Mouse (Mus musculus): ENCODE results near the gene Pdcd2l. TPM values are rescaled to one million over a fixed set of nuclear protein-coding genes. Genes with fewer than 3 reads are reported as not detected.

Pdcd2l gene
- 39.1 and 39.2 TPM in 2 replicates for polyA plus RNA-seq (2016; fragmentation: Nextera tagmentation; extraction: Ambion mirVana)

DNA sequence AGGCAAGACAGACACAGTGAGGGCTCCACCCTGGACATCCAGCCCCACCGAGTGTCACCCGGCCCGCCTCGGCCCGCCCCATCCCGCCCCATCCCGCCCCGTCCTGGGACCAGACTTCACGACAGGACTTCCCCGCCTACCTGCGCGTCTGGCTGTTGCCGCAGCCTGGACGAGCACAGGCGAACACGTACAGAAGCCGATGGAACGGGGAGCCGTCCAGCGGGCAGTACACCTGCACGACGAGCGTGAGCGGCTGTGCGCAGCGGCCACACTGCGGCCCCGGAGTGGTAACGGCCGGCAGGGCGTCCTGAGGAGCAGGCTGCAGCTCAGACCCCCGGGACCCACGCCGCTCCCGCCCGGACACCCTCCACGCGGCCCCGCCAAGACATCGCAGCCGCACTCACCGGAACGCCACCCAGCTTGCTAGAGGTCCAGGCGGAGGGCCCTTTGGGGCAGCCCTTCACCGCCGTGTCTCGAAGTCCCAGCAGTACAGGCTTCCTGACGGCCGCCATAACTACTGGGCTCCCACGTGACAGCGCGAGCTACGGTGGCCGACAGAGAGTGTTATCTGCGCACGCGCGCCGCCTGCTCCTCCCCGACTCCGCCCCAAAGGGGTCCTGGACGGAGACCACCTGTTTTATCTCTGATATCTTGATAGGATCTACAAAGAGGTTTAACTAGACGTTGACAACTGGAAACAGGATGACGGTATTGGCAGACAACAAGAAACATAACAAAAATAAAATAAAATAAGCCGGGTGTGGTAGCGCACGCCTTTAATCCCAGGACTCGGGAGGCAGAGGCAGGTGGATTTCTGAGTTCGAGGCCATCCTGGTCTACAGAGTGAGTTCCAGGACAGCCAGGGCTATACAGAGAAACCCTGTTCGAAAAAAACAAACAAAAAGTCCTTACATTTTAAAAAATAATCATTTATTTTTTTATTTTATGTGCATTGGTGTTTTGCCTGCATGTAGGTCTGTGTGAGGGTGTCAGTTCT lies at the start of gene Pdcd2l:
Gene Pdcd2l, minus strand, starts transcription at position 530 of the 997 bp plus-strand sequence.
- peaks cover 15% of the 10 kb centered on the region for H3K4me1 ChIP-seq
- H3K9me3 ChIP-seq (replicated peaks): no peaks in the 10 kb centered on the region
- 2% methylated on average over 69 of the region's 70 CpGs for WGBS (ENCODE audit: insufficient replicate concordance)
- peak within 1 kb of the TSS; percentile 86 for H3K27ac ChIP-seq
- peak; percentile 92 for ATAC-seq
- peaks cover 37% of the 10 kb centered on the region for H3K36me3 ChIP-seq
- peak within 1 kb of the TSS; percentile 85 for H3K4me2 ChIP-seq
- no peaks in the 10 kb centered on the region for H3K27me3 ChIP-seq (replicated peaks)
- H3K4me3 ChIP-seq: peak within 1 kb of the TSS; percentile 99
- H3K9ac ChIP-seq: peak within 1 kb of the TSS; percentile 91

DNA sequence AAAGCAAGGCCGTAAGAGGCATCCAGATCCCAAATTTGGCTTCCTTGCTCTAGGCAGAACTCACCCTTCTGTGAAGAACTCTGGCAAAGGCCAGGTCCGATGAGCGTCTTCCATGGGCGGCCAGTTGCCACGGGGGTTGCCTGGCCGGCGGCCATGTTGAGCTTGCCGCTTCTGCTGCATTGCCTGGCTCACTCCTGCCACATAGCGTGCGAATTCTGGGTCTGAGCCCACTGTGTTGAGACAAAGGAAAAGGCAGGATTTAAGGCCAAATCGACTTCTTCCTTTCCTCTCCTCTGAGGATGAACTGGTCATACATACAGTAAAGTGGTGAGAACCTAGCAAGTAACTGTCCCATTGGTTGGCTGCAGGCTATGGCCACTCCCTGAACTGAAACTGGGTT lies 45.7 kb upstream of the Pdcd2l start:
- no peaks in the 10 kb centered on the region for H3K27me3 ChIP-seq (replicated peaks)
- H3K9me3 ChIP-seq (replicated peaks): no peaks in the 10 kb centered on the region
- no peak overlapping the region for H3K4me2 ChIP-seq
- H3K4me3 ChIP-seq: no peak overlapping the region
- no peak for ATAC-seq
- H3K27ac ChIP-seq: no peak overlapping the region
- peaks cover 90% of the 10 kb centered on the region for H3K36me3 ChIP-seq
- WGBS (ENCODE audit: insufficient replicate concordance): 92% methylated on average over 11 of the region's 11 CpGs
- H3K9ac ChIP-seq: no peak overlapping the region
- H3K4me1 ChIP-seq: no peaks in the 10 kb centered on the region

DNA sequence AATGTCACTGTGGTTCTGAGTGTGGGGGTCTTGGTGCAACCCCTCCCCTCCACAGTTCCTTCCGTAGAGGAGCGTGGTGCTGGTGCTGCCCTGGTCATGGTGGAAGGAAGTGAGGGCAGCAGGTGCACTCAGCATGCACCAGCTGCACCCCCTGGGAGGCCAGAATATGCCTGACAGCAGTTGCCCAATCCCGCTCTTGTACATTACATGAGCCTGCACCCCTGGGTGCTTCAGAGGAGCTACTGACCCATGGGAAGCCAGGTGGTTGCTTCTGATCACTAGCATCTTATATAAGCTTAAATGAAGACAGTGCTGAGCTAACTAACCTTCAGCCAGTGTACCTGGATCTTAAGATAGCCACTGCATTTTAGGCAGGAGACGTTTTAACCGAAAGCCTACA lies 41.6 kb upstream of the Pdcd2l start:
- Histone ChIP-seq H3K27ac (no peak overlapping the region), H3K4me1 (peaks cover 17% of the 10 kb centered on the region), H3K9ac (no peak overlapping the region), H3K4me2 (no peak overlapping the region), H3K9me3 (replicated peaks) (no peaks in the 10 kb centered on the region), H3K4me3 (no peak overlapping the region), H3K27me3 (replicated peaks) (no peaks in the 10 kb centered on the region), H3K36me3 (peaks cover 69% of the 10 kb centered on the region)
- no peak for ATAC-seq
- 86% methylated on average over 5 of the region's 5 CpGs for WGBS (ENCODE audit: insufficient replicate concordance)

DNA sequence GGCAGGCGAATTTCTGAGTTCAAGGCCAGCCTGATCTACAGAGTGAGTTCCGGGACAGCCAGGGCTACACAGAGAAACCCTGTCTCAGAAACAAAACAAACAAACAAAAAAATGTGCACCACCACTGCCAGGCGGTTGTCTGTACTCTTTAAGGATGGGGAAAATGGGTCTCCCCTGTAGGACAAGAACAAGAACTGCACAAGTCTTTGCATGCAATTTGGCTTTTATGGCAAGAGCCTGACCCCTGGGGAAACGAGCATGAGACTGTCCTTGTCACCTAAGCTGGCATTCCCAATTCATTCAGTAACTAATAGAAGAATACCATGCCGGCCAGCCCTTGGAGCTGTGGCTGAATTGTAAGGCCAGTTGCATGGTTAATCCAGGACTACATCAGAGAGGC lies 39.1 kb upstream of the Pdcd2l start:
- peaks cover 47% of the 10 kb centered on the region for H3K36me3 ChIP-seq
- no peak overlapping the region for H3K4me2 ChIP-seq
- no peak for ATAC-seq
- H3K9ac ChIP-seq: no peak overlapping the region
- WGBS (ENCODE audit: insufficient replicate concordance): 75% methylated on average over 5 of the region's 5 CpGs
- H3K27me3 ChIP-seq (replicated peaks): no peaks in the 10 kb centered on the region
- no peak overlapping the region for H3K4me3 ChIP-seq
- peaks cover 40% of the 10 kb centered on the region for H3K4me1 ChIP-seq
- no peaks in the 10 kb centered on the region for H3K9me3 ChIP-seq (replicated peaks)
- no peak overlapping the region; the same call in 1 of the 2 replicates for H3K27ac ChIP-seq

DNA sequence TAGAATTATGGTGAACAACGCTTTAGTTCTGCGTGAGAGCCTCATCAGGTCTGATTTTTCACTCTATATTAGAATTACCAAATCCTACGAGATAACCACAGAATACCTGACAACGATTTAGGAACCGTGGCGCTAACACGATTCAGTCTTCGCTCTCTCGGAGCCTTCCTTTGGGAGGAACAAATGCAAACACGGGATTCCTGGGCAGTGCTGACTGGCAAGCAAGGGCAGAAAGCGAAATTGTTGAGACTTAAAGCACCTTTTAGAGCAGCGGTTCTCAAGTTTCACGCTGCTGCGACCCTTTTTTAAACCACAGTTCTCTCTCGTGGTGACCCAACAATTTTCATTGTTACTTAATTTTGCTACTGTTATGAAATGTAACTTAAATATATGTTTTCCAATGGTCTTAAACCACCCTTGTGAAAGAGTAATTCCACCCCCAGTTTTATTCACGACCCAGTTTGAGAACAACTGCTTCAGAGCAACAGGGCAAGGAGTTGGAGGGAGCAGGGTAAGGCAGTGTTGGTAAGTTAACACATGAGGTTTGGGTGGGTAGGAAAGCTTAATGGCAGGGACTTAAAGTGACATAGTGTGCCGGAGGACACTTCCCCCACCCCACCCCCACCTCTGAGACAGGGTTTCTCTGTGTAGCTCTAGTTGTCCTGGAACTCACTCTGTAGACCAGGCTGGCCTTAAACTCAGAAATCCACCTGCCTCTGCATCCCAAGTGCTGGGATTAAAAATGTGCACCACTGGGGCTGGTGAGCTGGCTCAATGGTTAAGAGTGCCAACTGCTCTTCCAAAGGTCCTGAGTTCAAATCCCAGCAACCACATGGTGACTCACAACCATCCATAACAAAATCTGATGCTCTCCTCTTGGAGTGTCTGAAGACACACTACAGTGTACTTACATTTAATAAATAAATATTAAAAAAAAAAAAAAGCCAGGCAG lies 38.4 kb upstream of the Pdcd2l start:
- 3% methylated on average over 17 of the region's 17 CpGs for WGBS (ENCODE audit: insufficient replicate concordance)

DNA sequence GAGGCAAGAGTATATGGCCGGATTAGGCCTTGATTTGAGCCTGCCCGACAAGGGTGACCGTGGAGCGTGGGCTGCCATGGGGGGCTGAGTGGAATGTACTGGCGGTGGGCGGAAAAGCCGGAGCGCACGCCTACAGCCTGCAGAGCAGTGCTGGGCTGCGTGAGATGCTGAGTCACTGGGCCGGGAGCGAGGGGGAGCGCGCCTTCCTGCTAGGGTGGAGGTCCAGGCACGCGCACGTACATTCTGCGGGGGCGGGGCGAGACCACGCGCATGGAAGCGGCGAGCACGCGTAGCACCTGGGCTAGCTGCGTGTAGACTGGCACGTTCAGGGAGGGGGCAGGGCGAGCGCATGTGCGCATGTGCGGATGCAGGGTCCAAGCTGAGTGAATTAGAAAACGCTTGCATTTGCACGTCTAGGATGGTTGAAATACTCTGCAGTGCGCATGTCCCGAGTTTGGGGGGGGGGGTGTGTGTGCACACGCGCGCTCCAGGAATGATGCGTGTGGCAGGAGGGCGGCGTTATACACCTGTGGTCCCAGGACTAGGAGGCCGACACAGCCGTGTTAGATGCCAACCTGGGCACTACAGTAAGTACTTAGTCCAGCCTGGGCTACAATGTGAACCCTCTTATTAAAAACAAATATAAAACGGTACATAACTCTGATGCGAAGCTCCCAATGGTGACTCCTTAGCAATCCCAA lies 37.6 kb upstream of the Pdcd2l start:
- H3K27me3 ChIP-seq (replicated peaks): no peaks in the 10 kb centered on the region
- WGBS (ENCODE audit: insufficient replicate concordance): under 1% methylated on average over 46 of the region's 46 CpGs
- H3K4me2 ChIP-seq: peak overlapping the region; percentile 88
- peak overlapping the region; percentile 77 for H3K9ac ChIP-seq
- peaks cover 32% of the 10 kb centered on the region for H3K36me3 ChIP-seq
- peak overlapping the region; percentile 66 for H3K4me3 ChIP-seq
- peaks cover 51% of the 10 kb centered on the region for H3K4me1 ChIP-seq
- peak; percentile 89 for ATAC-seq
- no peaks in the 10 kb centered on the region for H3K9me3 ChIP-seq (replicated peaks)
- H3K27ac ChIP-seq: peak overlapping the region; percentile 89

More for the DNA sequence above, 38.4 kb upstream of the Pdcd2l start:
- peak overlapping the region; percentile 77 for H3K9ac ChIP-seq
- peaks cover 40% of the 10 kb centered on the region for H3K36me3 ChIP-seq
- peaks cover 44% of the 10 kb centered on the region for H3K4me1 ChIP-seq
- ATAC-seq: no peak
- H3K4me2 ChIP-seq: peak overlapping the region; percentile 88
- H3K4me3 ChIP-seq: peak overlapping the region; percentile 66
- no peaks in the 10 kb centered on the region for H3K9me3 ChIP-seq (replicated peaks)
- H3K27me3 ChIP-seq (replicated peaks): no peaks in the 10 kb centered on the region
- peak overlapping the region; percentile 89 for H3K27ac ChIP-seq

DNA sequence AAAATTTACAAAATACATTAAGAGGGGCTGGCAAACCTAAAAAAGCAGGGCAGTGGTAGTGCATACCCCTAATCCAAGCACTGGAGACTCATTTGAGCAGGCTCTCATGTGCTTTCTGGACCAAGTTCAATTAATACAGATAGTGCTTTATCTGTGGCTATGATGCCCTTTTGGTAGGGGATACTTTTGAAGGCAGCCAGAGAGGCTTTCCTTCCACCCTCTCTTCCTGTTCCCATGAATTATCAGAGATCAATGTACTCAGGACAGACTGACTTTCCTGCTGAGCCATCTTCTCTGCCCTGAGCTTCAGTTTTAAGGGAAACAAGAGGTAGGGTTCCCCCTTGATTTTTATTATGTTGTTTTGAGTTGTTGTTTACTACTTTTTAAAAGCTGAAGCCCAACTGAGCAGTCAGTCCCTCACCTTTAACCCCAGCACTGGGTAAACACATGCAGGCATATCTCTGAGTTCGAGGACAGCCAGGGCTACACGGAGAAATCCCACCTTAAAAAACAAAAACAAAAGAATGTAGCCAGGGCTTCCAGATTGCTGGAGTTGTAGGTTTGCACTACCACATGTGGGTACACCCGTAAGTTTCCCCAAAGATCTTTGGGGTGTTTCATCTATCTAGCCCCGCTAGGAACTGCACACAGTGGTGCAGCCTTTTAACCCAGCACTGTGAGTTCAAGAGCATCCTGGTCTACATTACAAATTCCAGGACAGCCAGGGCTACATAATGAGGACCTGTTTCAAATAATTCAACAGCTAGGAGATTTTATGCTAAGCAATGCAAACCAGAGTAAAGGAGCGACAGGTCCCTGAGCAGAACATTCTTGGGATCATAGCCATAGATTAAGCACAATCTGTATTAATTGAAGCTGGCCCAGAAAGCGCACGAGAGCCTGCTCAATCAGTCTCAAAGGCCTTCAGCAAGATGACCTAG lies 36.6 kb upstream of the Pdcd2l start:
- WGBS (ENCODE audit: insufficient replicate concordance): 34% methylated on average over 7 of the region's 7 CpGs
- Histone ChIP-seq H3K4me2 (peak overlapping the region; percentile 88), H3K9ac (peak overlapping the region; percentile 77), H3K9me3 (replicated peaks) (no peaks in the 10 kb centered on the region), H3K4me1 (peaks cover 61% of the 10 kb centered on the region), H3K4me3 (peak overlapping the region; percentile 66), H3K27me3 (replicated peaks) (no peaks in the 10 kb centered on the region), H3K36me3 (peaks cover 29% of the 10 kb centered on the region), H3K27ac (peak overlapping the region; percentile 89)
- 0 out of 2 replicates have a peak, but pooled peaks have one; percentile 0 for ATAC-seq

DNA sequence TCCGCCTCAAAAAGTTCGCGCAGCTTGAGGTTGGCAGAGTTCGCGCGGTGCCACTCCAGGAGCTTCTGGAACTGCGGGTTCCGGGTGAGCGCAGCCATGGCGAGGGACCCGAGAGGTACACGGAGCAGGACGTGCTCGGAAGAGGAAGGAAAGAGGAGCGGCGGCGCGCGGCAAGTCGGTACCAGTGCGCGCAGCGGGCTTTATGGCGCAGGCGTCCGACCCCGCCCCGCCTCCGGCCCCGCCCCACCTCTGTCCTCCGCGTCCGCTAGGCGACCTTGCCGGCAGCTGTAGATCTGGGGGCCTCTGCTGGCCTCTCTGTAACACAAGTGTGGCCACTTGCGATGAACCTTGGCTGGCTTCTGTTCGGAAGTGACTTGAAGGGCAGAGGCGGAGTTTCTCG lies 33.7 kb upstream of the Pdcd2l start, which contains the start of gene Gpi1:
Gene Gpi1, minus strand, starts transcription at position 221 of the 400 bp plus-strand sequence.
- WGBS (ENCODE audit: insufficient replicate concordance): under 1% methylated on average over 33 of the region's 39 CpGs
- Histone ChIP-seq H3K36me3 (peaks cover 37% of the 10 kb centered on the region), H3K27ac (peak within 1 kb of the TSS; percentile 86), H3K27me3 (replicated peaks) (no peaks in the 10 kb centered on the region), H3K9ac (peak within 1 kb of the TSS; percentile 89), H3K9me3 (replicated peaks) (no peaks in the 10 kb centered on the region), H3K4me1 (peaks cover 86% of the 10 kb centered on the region), H3K4me2 (peak within 1 kb of the TSS; percentile 95), H3K4me3 (peak within 1 kb of the TSS; percentile 79)
- peak; percentile 75 for ATAC-seq

DNA sequence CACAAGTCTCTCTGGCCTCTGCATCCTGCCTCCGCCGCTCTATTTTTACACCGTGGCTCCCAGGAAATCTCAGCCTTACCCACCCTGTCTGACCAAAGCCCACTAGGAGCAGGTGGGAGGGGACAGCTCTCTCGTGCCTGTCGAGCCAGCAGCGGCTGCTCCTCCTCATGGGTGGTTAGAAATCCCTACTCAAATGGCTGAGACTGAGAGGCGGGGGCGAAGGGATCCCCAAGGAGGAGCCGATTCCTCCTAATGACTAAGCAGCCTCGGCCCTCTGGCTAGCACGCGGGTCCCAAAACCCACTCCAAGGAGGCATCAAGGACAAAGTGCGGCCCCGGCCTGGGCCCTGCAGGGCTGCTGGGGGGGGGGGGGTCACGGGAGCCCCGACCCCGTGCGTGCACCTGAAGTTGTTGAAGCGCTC lies 33.2 kb upstream of the Pdcd2l start:
- Histone ChIP-seq H3K4me2 (peak overlapping the region; percentile 95), H3K27me3 (replicated peaks) (no peaks in the 10 kb centered on the region), H3K4me1 (peaks cover 82% of the 10 kb centered on the region), H3K36me3 (peaks cover 41% of the 10 kb centered on the region), H3K9ac (peak overlapping the region; percentile 89), H3K27ac (peak overlapping the region; percentile 86), H3K9me3 (replicated peaks) (no peaks in the 10 kb centered on the region), H3K4me3 (peak overlapping the region; percentile 79)
- ATAC-seq: peak; percentile 25
- 2% methylated on average over 17 of the region's 19 CpGs for WGBS (ENCODE audit: insufficient replicate concordance)

DNA sequence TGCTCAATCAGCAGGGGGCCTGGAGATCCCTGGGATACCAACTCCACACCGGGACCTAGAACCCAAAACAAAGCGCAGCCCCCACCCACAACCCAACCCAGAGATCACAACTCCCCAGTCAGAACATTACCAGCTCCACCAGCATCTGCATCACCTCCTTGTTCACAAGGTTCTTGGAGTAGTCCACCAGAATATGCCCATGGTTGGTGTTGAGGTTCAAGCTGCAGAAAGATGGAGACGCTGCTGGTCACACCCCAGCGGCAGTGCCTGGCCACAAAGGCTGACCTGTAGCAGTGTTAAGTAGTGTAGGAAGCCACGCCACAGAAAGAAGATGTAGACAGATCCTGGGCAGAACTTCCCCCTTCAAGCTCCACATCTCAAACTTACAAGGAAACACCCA lies 32.7 kb upstream of the Pdcd2l start:
- WGBS (ENCODE audit: insufficient replicate concordance): 14% methylated on average over 5 of the region's 5 CpGs
- Histone ChIP-seq H3K4me2 (peak overlapping the region; percentile 95), H3K36me3 (peaks cover 46% of the 10 kb centered on the region), H3K4me1 (peaks cover 79% of the 10 kb centered on the region), H3K27ac (peak overlapping the region; percentile 86), H3K27me3 (replicated peaks) (no peaks in the 10 kb centered on the region), H3K9me3 (replicated peaks) (no peaks in the 10 kb centered on the region), H3K9ac (peak overlapping the region; percentile 89), H3K4me3 (peak overlapping the region; percentile 79)
- no peak for ATAC-seq

Data from liver, embryonic 12.5 days (tissue).